ENCODE assay signal across 13 mouse cellular contexts in the genomic region with DNA sequence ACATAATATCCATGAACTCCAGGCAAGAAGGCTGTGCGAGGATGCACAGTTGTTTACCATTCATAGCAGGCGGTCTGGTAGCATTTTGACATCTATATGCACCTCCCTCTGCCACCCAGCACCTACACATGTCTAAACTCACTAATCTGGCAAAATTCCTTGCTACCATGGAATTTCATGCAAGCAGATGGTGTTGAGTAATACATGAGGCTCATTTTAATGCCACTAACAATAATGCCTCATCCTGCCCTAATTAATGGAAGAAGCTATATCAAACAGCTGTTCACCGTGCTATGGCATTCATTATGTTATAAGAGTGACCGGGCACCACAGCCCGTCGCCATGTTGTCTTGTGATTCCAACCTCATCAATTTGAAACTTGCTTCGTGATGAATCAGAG. TPM values are rescaled to one million over a fixed set of nuclear protein-coding genes. Genes with fewer than 3 reads are reported as not detected.
"Had no signal": no experiment of that assay in that cellular context is flagged by ENCODE, and none has a peak within 500 bp of the region (broad histone marks: within the 10 kb centered on the region; RNA-seq: fewer than 3 reads in every experiment).

No protein-coding gene starts in this region.

- H3K27me3 ChIP-seq: kidney, embryonic 15.5 days; limb, embryonic 13.5 days; liver, embryonic 15.5 days; midbrain, embryonic 13.5 days had no signal

- H3K4me1 ChIP-seq: kidney, embryonic 15.5 days; limb, embryonic 13.5 days; liver, embryonic 15.5 days had no signal

- DNase-seq: kidney, adult 2 months; kidney, postnatal 14 days; lung, adult 2 months; lung, postnatal 36 days; thymus, postnatal 4 days had no signal

- H3K4me3 ChIP-seq: kidney, embryonic 15.5 days; limb, embryonic 13.5 days; liver, embryonic 15.5 days; midbrain, embryonic 13.5 days had no signal

- H3K4me2 ChIP-seq: kidney, embryonic 15.5 days; limb, embryonic 13.5 days; liver, embryonic 11.5 days; liver, embryonic 15.5 days; midbrain, embryonic 13.5 days had no signal

- ATAC-seq: lung, postnatal 0 days; midbrain, embryonic 13.5 days had no signal

- H3K36me3 ChIP-seq: liver, embryonic 15.5 days; midbrain, embryonic 13.5 days had no signal

- H3K27ac ChIP-seq: kidney, embryonic 15.5 days; limb, embryonic 13.5 days; liver, embryonic 15.5 days; midbrain, embryonic 13.5 days; stomach, postnatal 0 days had no signal

- H3K9ac ChIP-seq: kidney, embryonic 15.5 days; limb, embryonic 13.5 days; liver, embryonic 15.5 days; midbrain, embryonic 13.5 days had no signal

- H3K9me3 ChIP-seq: kidney, embryonic 15.5 days; limb, embryonic 13.5 days; liver, embryonic 15.5 days; midbrain, embryonic 13.5 days had no signal

RNA-seq across cellular contexts. Expression of a gene that starts 23.8 kb away (rescaled TPM):
- total RNA-seq: neutrophil, adult 5-6 weeks had no signal
